Mouse (Mus musculus): ENCODE measurements around the gene Hlcs. TPM values are rescaled to one million over a fixed set of nuclear protein-coding genes. Genes with fewer than 3 reads are reported as not detected.

Gene Hlcs
- total RNA-seq, 2 experiments from 2014 or later, result 12.4 to 13.7 TPM

GRCm38 (mm10) chr16:94328881-94329867, 15.8 kb upstream of the Hlcs start:
- no peak for DNase-seq (ENCODE audit: extremely low spot score in 1 of 2, low spot score in 1 of 2)

GRCm38 (mm10) chr16:94327781-94328711, 14.7 kb upstream of the Hlcs start, which contains the start of gene Ripply3:
Gene Ripply3 (plus strand): TSS chr16:94328420.
- DNase-seq (ENCODE audit: extremely low spot score in 1 of 2, low spot score in 1 of 2), result no peak

- no peak for DNase-seq (ENCODE audit: extremely low spot score in 1 of 2, low spot score in 1 of 2)
Observed at GRCm38 (mm10) chr16:94326008-94326407, 12.6 kb upstream of the Hlcs start.

- DNase-seq (ENCODE audit: extremely low spot score in 1 of 2, low spot score in 1 of 2), result no peak
Observed at GRCm38 (mm10) chr16:94323681-94324080, 10.3 kb upstream of the Hlcs start.

GRCm38 (mm10) chr16:94320223-94320622, 6.9 kb upstream of the Hlcs start:
- no peak for DNase-seq (ENCODE audit: extremely low spot score in 1 of 2, low spot score in 1 of 2)

- no peak for DNase-seq (ENCODE audit: extremely low spot score in 1 of 2, low spot score in 1 of 2)
Observed at GRCm38 (mm10) chr16:94317752-94318151, 4.4 kb upstream of the Hlcs start.

GRCm38 (mm10) chr16:94315215-94315614, 1.8 kb upstream of the Hlcs start:
- no peak for DNase-seq (ENCODE audit: extremely low spot score in 1 of 2, low spot score in 1 of 2)

- no peak for DNase-seq (ENCODE audit: extremely low spot score in 1 of 2, low spot score in 1 of 2)
Observed at GRCm38 (mm10) chr16:94314626-94315025, 1.3 kb upstream of the Hlcs start.

GRCm38 (mm10) chr16:94312663-94313228, 625 bp downstream of the Hlcs start:
- DNase-seq (ENCODE audit: extremely low spot score in 1 of 2, low spot score in 1 of 2), result peak; percentile 65 to 76

- DNase-seq (ENCODE audit: extremely low spot score in 1 of 2, low spot score in 1 of 2), result no peak
Observed at GRCm38 (mm10) chr16:94311931-94312330, 1.4 kb downstream of the Hlcs start.

GRCm38 (mm10) chr16:94311416-94311815, 2.0 kb downstream of the Hlcs start:
- no peak for DNase-seq (ENCODE audit: extremely low spot score in 1 of 2, low spot score in 1 of 2)

- DNase-seq (ENCODE audit: extremely low spot score in 1 of 2, low spot score in 1 of 2), result no peak
Observed at GRCm38 (mm10) chr16:94309025-94309424, 4.3 kb downstream of the Hlcs start.

- DNase-seq (ENCODE audit: extremely low spot score in 1 of 2, low spot score in 1 of 2), result no peak
Observed at GRCm38 (mm10) chr16:94307942-94308341, 5.4 kb downstream of the Hlcs start.

- DNase-seq (ENCODE audit: extremely low spot score in 1 of 2, low spot score in 1 of 2), result no peak
Observed at GRCm38 (mm10) chr16:94307526-94307925, 5.8 kb downstream of the Hlcs start.

GRCm38 (mm10) chr16:94303203-94303535, 10.2 kb downstream of the Hlcs start:
- no peak for DNase-seq (ENCODE audit: extremely low spot score in 1 of 2, low spot score in 1 of 2)

- DNase-seq (ENCODE audit: extremely low spot score in 1 of 2, low spot score in 1 of 2), result peak; percentile 27 to 40
Observed at GRCm38 (mm10) chr16:94302274-94303202, 10.8 kb downstream of the Hlcs start.

GRCm38 (mm10) chr16:94301696-94302095, 11.7 kb downstream of the Hlcs start:
- no peak for DNase-seq (ENCODE audit: extremely low spot score in 1 of 2, low spot score in 1 of 2)

- no peak for DNase-seq (ENCODE audit: extremely low spot score in 1 of 2, low spot score in 1 of 2)
Observed at GRCm38 (mm10) chr16:94301194-94301593, 12.2 kb downstream of the Hlcs start.

- DNase-seq (ENCODE audit: extremely low spot score in 1 of 2, low spot score in 1 of 2), result no peak
Observed at GRCm38 (mm10) chr16:94299210-94299609, 14.2 kb downstream of the Hlcs start.

GRCm38 (mm10) chr16:94298081-94298480, 15.3 kb downstream of the Hlcs start:
- no peak for DNase-seq (ENCODE audit: extremely low spot score in 1 of 2, low spot score in 1 of 2)

All from layer of hippocampus, postnatal 25 days (tissue).